Mouse (Mus musculus) cerebellum, adult 2 months (tissue): Measurements from ENCODE around the gene Rer1.

ENCODE experiments used
- CTCF ChIP-seq: fragments of 200-500 bp; IDR thresholded peaks from 2 replicates; pipeline ENCODE4 v1.5.1; 2011; ENCODE audit warnings: low read depth, mild to moderate bottlenecking, control low read depth, low read length, moderate library complexity, borderline replicate concordance; ENCODE audit not compliant: insufficient read depth
- POLR2A ChIP-seq: fragments of 200-500 bp; IDR thresholded peaks from 2 replicates; pipeline ENCODE4 v1.6.1; 2011; ENCODE audit warnings: low read length, control low read depth, borderline replicate concordance; ENCODE audit not compliant: insufficient read depth

- TF ChIP-seq POLR2A, result no peak
- no peak for TF ChIP-seq CTCF
Observed at GRCm38 (mm10) chr4:155033115-155033514, 53.1 kb downstream of the Rer1 start.
